Comparison of ENCODE assay signal across 12 mouse cellular contexts in genomic region chr13:109652631-109653030, GRCm38 (mm10).
DNase-seq lines count a peak whose midpoint lies in the region; ATAC-seq and TF ChIP-seq lines count a peak whose summit lies in the region.
"Had no signal": no experiment of that assay in that cellular context is flagged by ENCODE, and none has a peak within 500 bp of the region (broad histone marks: within the 10 kb centered on the region; RNA-seq: fewer than 3 reads in every experiment).

No protein-coding gene starts in this region.

- 48% methylated on average over 7 of the region's 7 CpGs for WGBS in limb, embryonic 13.5 days
- WGBS in limb, embryonic 10.5 days: 57% methylated on average over 7 of the region's 7 CpGs
- WGBS in cerebellum, adult 2 months: 75% methylated on average over 7 of the region's 7 CpGs

- H3K9ac ChIP-seq in limb, embryonic 13.5 days: no peak overlapping the region
- H3K9ac ChIP-seq: embryonic facial prominence, embryonic 12.5 days had no signal

- DNase-seq in adrenal gland, postnatal 10 days: peak; percentile 35
- DNase-seq in adrenal gland, adult 8-10 months: no peak
- DNase-seq in limb, embryonic 10.5 days (ENCODE audit: low spot score): no peak
- no peak for DNase-seq in cerebellum, adult 2 months
- DNase-seq in testis, postnatal 10 days (ENCODE audit: low spot score): no peak
- DNase-seq: kidney, postnatal 4 days had no signal

- no peak for TF ChIP-seq POLR2A in cerebellum, adult 2 months (IDR thresholded peaks at IDR 0.05; ENCODE audit: borderline replicate concordance, insufficient read depth, low read length)

- no peaks in the 10 kb centered on the region for H3K9me3 ChIP-seq in limb, embryonic 13.5 days
- H3K9me3 ChIP-seq in limb, embryonic 10.5 days (replicated peaks): no peaks in the 10 kb centered on the region
- H3K9me3 ChIP-seq: embryonic facial prominence, embryonic 12.5 days; G1E had no signal

- TF ChIP-seq CTCF in cerebellum, adult 2 months (IDR thresholded peaks at IDR 0.05; ENCODE audit: borderline replicate concordance, insufficient read depth, low read depth, low read length): no peak

- peaks cover 9% of the 10 kb centered on the region for H3K4me1 ChIP-seq in limb, embryonic 13.5 days
- H3K4me1 ChIP-seq in limb, embryonic 10.5 days: peaks cover 24% of the 10 kb centered on the region
- H3K4me1 ChIP-seq in cerebellum, adult 2 months (ENCODE audit: control insufficient read depth, insufficient read depth, low read length): peaks cover 7% of the 10 kb centered on the region; the same call in 1 of the 2 replicates

- peak; percentile 15; the same call in 1 of the 2 replicates for ATAC-seq in limb, embryonic 13.5 days (ENCODE audit: low FRiP score, low read depth)
- ATAC-seq in hematopoietic stem cell, adult 5-6 weeks (replicated peaks in 1 of 2; ENCODE audit: insufficient read depth in 1 of 2, low FRiP score in 2 of 2, low TSS enrichment in 1 of 2, low read depth in 1 of 2, poor library complexity in 2 of 2, severe bottlenecking in 2 of 2): peak; percentile 26 to 27; a peak in 1 of 4 replicates
- peak; percentile 23; the same call in 1 of the 2 replicates for ATAC-seq in megakaryocyte-erythroid progenitor cell, adult 5-6 weeks (replicated peaks; ENCODE audit: low FRiP score, low TSS enrichment, poor library complexity, severe bottlenecking)

- no peak overlapping the region for H3K27ac ChIP-seq in limb, embryonic 13.5 days
- H3K27ac ChIP-seq in limb, embryonic 10.5 days: no peak overlapping the region
- no peak overlapping the region for H3K27ac ChIP-seq in cerebellum, adult 2 months (ENCODE audit: insufficient read depth, low read length)
- H3K27ac ChIP-seq: embryonic facial prominence, embryonic 12.5 days; macrophage had no signal

- H3K36me3 ChIP-seq in limb, embryonic 13.5 days: no peaks in the 10 kb centered on the region
- H3K36me3 ChIP-seq in limb, embryonic 10.5 days: no peaks in the 10 kb centered on the region
- H3K36me3 ChIP-seq: embryonic facial prominence, embryonic 12.5 days; G1E had no signal

- no peak overlapping the region for H3K4me3 ChIP-seq in limb, embryonic 13.5 days
- no peak overlapping the region for H3K4me3 ChIP-seq in limb, embryonic 10.5 days
- H3K4me3 ChIP-seq in cerebellum, adult 2 months (replicated peaks; ENCODE audit: insufficient read depth, low read depth, low read length): no peak overlapping the region
- H3K4me3 ChIP-seq: embryonic facial prominence, embryonic 12.5 days had no signal

- H3K27me3 ChIP-seq in limb, embryonic 13.5 days: no peaks in the 10 kb centered on the region
- no peaks in the 10 kb centered on the region for H3K27me3 ChIP-seq in limb, embryonic 10.5 days (ENCODE audit: low read depth, poor library complexity, severe bottlenecking)
- H3K27me3 ChIP-seq in cerebellum, adult 2 months (ENCODE audit: control insufficient read depth, insufficient read depth, low read length): no peaks in the 10 kb centered on the region

- H3K4me2 ChIP-seq in limb, embryonic 13.5 days (replicated peaks): no peak overlapping the region
- H3K4me2 ChIP-seq: embryonic facial prominence, embryonic 12.5 days had no signal
